Comparison of ENCODE assay signal across 17 mouse cellular contexts in genomic region chr17:87866165-87866564, GRCm38 (mm10). TPM values are rescaled to one million over a fixed set of nuclear protein-coding genes. Genes with fewer than 3 reads are reported as not detected.
DNase-seq lines count a peak whose midpoint lies in the region; ATAC-seq and TF ChIP-seq lines count a peak whose summit lies in the region.
"Had no signal": no experiment of that assay in that cellular context is flagged by ENCODE, and none has a peak within 500 bp of the region (broad histone marks: within the 10 kb centered on the region; RNA-seq: fewer than 3 reads in every experiment).

No protein-coding gene starts in this region.

- H3K27ac ChIP-seq in heart, embryonic 14.5 days (replicated peaks in 1 of 2; ENCODE audit: control insufficient read depth in 1 of 2, insufficient read depth in 1 of 2, low read depth in 2 of 2, low read length in 2 of 2) = no peak overlapping the region
- H3K27ac ChIP-seq in heart, adult 2 months = no peak overlapping the region
- no peak overlapping the region for H3K27ac ChIP-seq in midbrain, embryonic 14.5 days (replicated peaks; ENCODE audit: low read depth, low read length)
- H3K27ac ChIP-seq in kidney, adult 2 months (ENCODE audit: insufficient read depth, low read depth, low read length) = no peak overlapping the region
- H3K27ac ChIP-seq: heart, embryonic 15.5 days; hindbrain, embryonic 15.5 days; left cerebral cortex, adult 2 months; lung, embryonic 15.5 days; neural tube, embryonic 12.5 days had no signal

- peak overlapping the region; percentile 21; the same call in 1 of the 2 replicates for H3K4me2 ChIP-seq in heart, embryonic 14.5 days (ENCODE audit: low read length)
- no peak overlapping the region for H3K4me2 ChIP-seq in midbrain, embryonic 14.5 days (ENCODE audit: low read length)
- H3K4me2 ChIP-seq: heart, embryonic 15.5 days; hindbrain, embryonic 15.5 days; lung, embryonic 15.5 days; neural tube, embryonic 12.5 days had no signal

- ATAC-seq in heart, embryonic 14.5 days (ENCODE audit: insufficient number of reproducible peaks, insufficient read depth, low FRiP score, low read depth) = no peak
- ATAC-seq in common myeloid progenitor, adult 5-6 weeks (replicated peaks; ENCODE audit: low read depth, poor library complexity, severe bottlenecking) = peak; percentile 66
- ATAC-seq in midbrain, embryonic 14.5 days (ENCODE audit: low FRiP score, low TSS enrichment) = no peak

- WGBS in heart, embryonic 14.5 days = 22% methylated on average over 10 of the region's 10 CpGs
- 34% methylated on average over 10 of the region's 10 CpGs for WGBS in heart, adult 2 months
- 23% methylated on average over 10 of the region's 10 CpGs for WGBS in midbrain, embryonic 14.5 days
- WGBS in kidney, adult 2 months = 49% methylated on average over 10 of the region's 10 CpGs

- TF ChIP-seq CTCF in heart, adult 2 months (IDR thresholded peaks at IDR 0.05) = no peak
- TF ChIP-seq CTCF in kidney, adult 2 months (conservative IDR thresholded peaks at IDR 0.05; ENCODE audit: insufficient read depth, insufficient read length, low read depth, low read length) = no peak

- intact Hi-C loops in heart, adult 2 months (cut with DNase I) = no loop called here

- no peaks in the 10 kb centered on the region for H3K9me3 ChIP-seq in heart, embryonic 14.5 days (ENCODE audit: control insufficient read depth, low read length)
- no peaks in the 10 kb centered on the region for H3K9me3 ChIP-seq in midbrain, embryonic 14.5 days (ENCODE audit: control insufficient read depth, low read length)
- H3K9me3 ChIP-seq: heart, embryonic 15.5 days; hindbrain, embryonic 15.5 days; lung, embryonic 15.5 days; neural tube, embryonic 12.5 days had no signal

- no peak overlapping the region for H3K9ac ChIP-seq in heart, embryonic 14.5 days (ENCODE audit: low read length)
- H3K9ac ChIP-seq in heart, adult 2 months (ENCODE audit: low read depth, low read length) = no peak overlapping the region
- no peak overlapping the region for H3K9ac ChIP-seq in midbrain, embryonic 14.5 days (replicated peaks; ENCODE audit: low read length)
- H3K9ac ChIP-seq: heart, embryonic 15.5 days; hindbrain, embryonic 15.5 days; lung, embryonic 15.5 days; neural tube, embryonic 12.5 days had no signal

- no peak for TF ChIP-seq POLR2A in heart, adult 2 months (IDR thresholded peaks at IDR 0.05; ENCODE audit: insufficient read depth, low read depth, low read length)
- no peak for TF ChIP-seq POLR2A in kidney, adult 2 months (IDR thresholded peaks at IDR 0.05; ENCODE audit: low read depth, low read length)

- H3K4me1 ChIP-seq in heart, embryonic 14.5 days (ENCODE audit: control insufficient read depth in 2 of 2, insufficient read depth in 2 of 2, low read length in 2 of 2) = peaks cover 6 to 9% of the 10 kb centered on the region in 2 experiments; a peak in 3 of 4 replicates
- no peaks in the 10 kb centered on the region for H3K4me1 ChIP-seq in heart, adult 2 months (ENCODE audit: control insufficient read depth, insufficient read depth, low read length)
- no peaks in the 10 kb centered on the region for H3K4me1 ChIP-seq in midbrain, embryonic 14.5 days (ENCODE audit: control insufficient read depth, insufficient read depth, low read length)
- H3K4me1 ChIP-seq in kidney, adult 2 months (ENCODE audit: control insufficient read depth, insufficient read depth, low read length) = no peaks in the 10 kb centered on the region
- H3K4me1 ChIP-seq: heart, embryonic 15.5 days; hindbrain, embryonic 15.5 days; lung, embryonic 15.5 days; megakaryocyte, embryonic 14.5 days; neural tube, embryonic 12.5 days had no signal

- no peaks in the 10 kb centered on the region for H3K27me3 ChIP-seq in heart, embryonic 14.5 days (ENCODE audit: control insufficient read depth, insufficient read depth, low read length)
- no peaks in the 10 kb centered on the region for H3K27me3 ChIP-seq in heart, adult 2 months (ENCODE audit: control insufficient read depth, insufficient read depth, low read length)
- no peaks in the 10 kb centered on the region for H3K27me3 ChIP-seq in midbrain, embryonic 14.5 days (ENCODE audit: control insufficient read depth, insufficient read depth, low read length)
- H3K27me3 ChIP-seq in kidney, adult 2 months (replicated peaks; ENCODE audit: control insufficient read depth, insufficient read depth, low read length) = no peaks in the 10 kb centered on the region; the same call in 1 of the 2 replicates
- H3K27me3 ChIP-seq: heart, embryonic 15.5 days; hindbrain, embryonic 15.5 days; lung, embryonic 15.5 days; megakaryocyte, embryonic 14.5 days; neural tube, embryonic 12.5 days had no signal

- no peaks in the 10 kb centered on the region for H3K36me3 ChIP-seq in heart, embryonic 14.5 days (ENCODE audit: control insufficient read depth, insufficient read depth, low read length)
- no peaks in the 10 kb centered on the region for H3K36me3 ChIP-seq in heart, adult 2 months (ENCODE audit: control insufficient read depth, insufficient read depth, low read length)
- H3K36me3 ChIP-seq in midbrain, embryonic 14.5 days (ENCODE audit: control insufficient read depth, insufficient read depth, low read length) = no peaks in the 10 kb centered on the region
- H3K36me3 ChIP-seq in kidney, adult 2 months (ENCODE audit: control insufficient read depth, insufficient read depth, low read length) = no peaks in the 10 kb centered on the region
- H3K36me3 ChIP-seq: heart, embryonic 15.5 days; hindbrain, embryonic 15.5 days; lung, embryonic 15.5 days; neural tube, embryonic 12.5 days had no signal

- DNase-seq in heart, adult 2 months = no peak
- peak; percentile 61 for DNase-seq in MEL-GATA-1-ER (ENCODE audit: extremely low read depth, low read depth)
- peak; percentile 55 for DNase-seq in midbrain, embryonic 14.5 days
- DNase-seq in thymus, postnatal 36 days = no peak
- no peak for DNase-seq in kidney, adult 2 months
- DNase-seq: cerebellum, adult 11-12 months; kidney, adult 8-10 months had no signal

- H3K79me2 ChIP-seq in heart, adult 2 months (replicated peaks; ENCODE audit: control insufficient read depth, insufficient read depth, low read length) = no peaks in the 10 kb centered on the region

- no peak for TF ChIP-seq EP300 in heart, adult 2 months (IDR thresholded peaks at IDR 0.05; ENCODE audit: insufficient read depth, low read depth, low read length)

- H3K4me3 ChIP-seq in heart, embryonic 14.5 days (ENCODE audit: control insufficient read depth in 1 of 2, insufficient read depth in 1 of 2, low read depth in 1 of 2, low read length in 2 of 2) = no peak overlapping the region
- no peak overlapping the region for H3K4me3 ChIP-seq in heart, adult 2 months
- no peak overlapping the region for H3K4me3 ChIP-seq in midbrain, embryonic 14.5 days (replicated peaks; ENCODE audit: low read depth, low read length)
- H3K4me3 ChIP-seq in kidney, adult 2 months (ENCODE audit: insufficient read depth, low read depth, low read length) = no peak overlapping the region
- H3K4me3 ChIP-seq: heart, embryonic 15.5 days; hindbrain, embryonic 15.5 days; left cerebral cortex, adult 2 months; lung, embryonic 15.5 days; megakaryocyte, embryonic 14.5 days; neural tube, embryonic 12.5 days had no signal

RNA-seq across cellular contexts. Expression of gene Rpl36-ps4, which starts 54.6 kb away (rescaled TPM):
- not detected in 2 replicates for polyA plus RNA-seq in heart, embryonic 14.5 days (2014; fragmentation: Nextera tagmentation; extraction: Ambion mirVana)
- not detected for total RNA-seq in heart, adult 2 months (2021)
- not detected in 2 replicates for polyA plus RNA-seq in heart, adult 2 months (2012; rRNA removed)
- not detected in 2 replicates for total RNA-seq in common myeloid progenitor, adult 5-6 weeks (2017)
- not detected in 2 replicates for polyA plus RNA-seq in midbrain, embryonic 14.5 days (2014; fragmentation: Nextera tagmentation; extraction: Ambion mirVana)
- not detected in 2 replicates for polyA plus RNA-seq in kidney, adult 2 months (2012; rRNA removed)
- total RNA-seq: left cerebral cortex, adult 2 months had no signal
- polyA plus RNA-seq: heart, embryonic 15.5 days; hindbrain, embryonic 15.5 days; limb, embryonic 14.5 days; lung, embryonic 15.5 days; neural tube, embryonic 12.5 days; small intestine, adult 2 months had no signal

Comparison
In these comparisons a context has a peak if more than half of its experiments do, and no peak if none do; other contexts are left out.
1. DNase-seq: peak in MEL-GATA-1-ER (single experiment) and midbrain, embryonic 14.5 days (single experiment); none in heart, adult 2 months (0 of 2), thymus, postnatal 36 days (0 of 2) and kidney, adult 2 months (single experiment).